Mouse (Mus musculus): Measurements from ENCODE around the gene Gm2956.
"Not testable (repeated sequence)": the region's sequence is repeated elsewhere in the genome, so short reads cannot be mapped to it uniquely, and the experiment has no call there.

Gene Gm2956

DNA sequence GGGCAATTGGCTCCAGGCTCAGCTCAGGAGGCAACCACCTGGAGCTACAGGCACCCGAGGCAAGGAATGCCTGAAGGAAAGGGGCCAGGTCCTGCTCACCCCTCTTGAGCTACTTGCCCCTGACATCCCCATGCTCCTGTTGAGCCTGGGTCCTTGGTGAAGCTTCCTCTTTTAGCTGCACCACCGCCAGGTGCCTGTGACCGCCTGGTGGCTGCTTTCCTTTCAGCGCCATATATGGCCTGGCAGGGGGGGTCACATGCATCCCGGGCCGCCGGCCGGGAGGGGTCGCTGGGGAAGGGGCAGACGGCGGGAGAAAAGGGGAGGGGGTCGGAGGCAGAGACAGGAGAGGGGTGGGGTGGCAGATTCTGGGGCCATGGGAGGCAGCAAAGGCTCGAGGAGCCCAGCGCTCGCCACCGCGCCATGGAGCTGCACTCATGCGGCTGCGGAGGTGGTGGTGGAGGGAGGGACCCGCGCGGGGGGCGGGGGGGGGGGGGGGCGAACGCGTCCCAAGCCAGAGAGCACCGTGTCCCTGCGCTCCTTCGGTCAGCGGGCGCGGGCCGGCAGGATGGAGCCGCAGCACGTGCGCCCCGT, at the start of gene Gm2956:
Gm2956 (plus strand) TSS at position 541 of the 591 bp plus-strand sequence.
- not testable (repeated sequence) for DNase-seq (ENCODE audit: low spot score)

DNA sequence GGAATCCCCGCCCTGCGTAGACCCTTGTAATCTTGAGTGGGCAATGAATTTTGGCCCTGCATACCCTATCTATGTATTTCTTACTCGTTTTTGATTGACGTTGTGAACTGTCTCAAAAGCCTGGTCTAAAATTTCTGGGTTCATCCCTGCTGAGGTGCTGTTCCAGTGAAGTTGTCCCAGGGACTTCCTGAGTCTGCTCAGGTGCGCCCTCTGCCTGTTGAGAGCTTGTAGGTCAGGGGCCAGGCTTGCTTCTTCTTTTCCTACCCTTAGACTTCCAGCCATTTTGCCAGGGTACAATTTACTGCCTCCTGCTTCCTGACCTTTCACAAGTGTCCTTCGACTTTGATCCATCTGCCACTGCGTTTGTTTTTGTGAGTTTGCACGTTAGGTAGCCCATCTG, 979 bp downstream of the Gm2956 start:
- DNase-seq (ENCODE audit: low spot score), result not testable (repeated sequence)

DNA sequence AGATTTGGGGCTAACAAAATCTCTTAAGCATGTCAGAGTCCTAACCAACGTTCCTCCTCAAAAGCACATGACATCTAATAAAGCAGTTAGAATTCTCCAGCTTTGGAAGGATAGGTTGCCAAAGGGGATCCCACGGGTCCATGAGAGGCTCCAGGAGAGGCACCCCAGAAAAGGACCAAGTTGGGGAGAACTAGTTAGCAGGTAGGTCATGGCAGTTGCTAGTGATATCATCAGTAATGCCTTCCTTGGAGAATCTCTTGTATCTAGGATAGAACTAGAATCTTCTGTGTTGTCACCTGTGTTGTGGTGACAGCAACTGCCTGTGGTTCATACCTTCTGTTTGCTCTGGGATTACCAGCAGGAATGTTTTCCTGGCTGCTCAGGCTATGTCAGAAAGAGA, 62.4 kb downstream of the Gm2956 start, which contains the start of gene Gm10413:
Gm10413 (plus strand) TSS at position 301 of the 400 bp plus-strand sequence.
- not testable (repeated sequence) for DNase-seq (ENCODE audit: low spot score)
